Comparison of ENCODE assay signal across 23 mouse cellular contexts in genomic region chr9:31098118-31098517, GRCm38 (mm10). TPM values are rescaled to one million over a fixed set of nuclear protein-coding genes. Genes with fewer than 3 reads are reported as not detected.
DNase-seq lines count a peak whose midpoint lies in the region; ATAC-seq and TF ChIP-seq lines count a peak whose summit lies in the region.
"Had no signal": no experiment of that assay in that cellular context is flagged by ENCODE, and none has a peak within 500 bp of the region (broad histone marks: within the 10 kb centered on the region; RNA-seq: fewer than 3 reads in every experiment).

No protein-coding gene starts in this region.

- no peaks in the 10 kb centered on the region for H3K27me3 ChIP-seq in kidney, postnatal 0 days (ENCODE audit: insufficient read depth, low read length)
- H3K27me3 ChIP-seq: embryonic facial prominence, embryonic 15.5 days; hindbrain, embryonic 13.5 days; lung, embryonic 15.5 days; midbrain, embryonic 12.5 days; neural tube, embryonic 12.5 days had no signal

- no peak for ATAC-seq in kidney, postnatal 0 days (replicated peaks; ENCODE audit: low FRiP score, low read depth)

- no peak for DNase-seq in kidney, postnatal 0 days (ENCODE audit: low spot score)
- DNase-seq in kidney, postnatal 10 days = no peak
- DNase-seq in thymus, postnatal 4 days = peak; percentile 23
- no peak for DNase-seq in thymus, postnatal 14 days
- DNase-seq in ZHBTc4 (ENCODE audit: low read depth, low spot score) = peak; percentile 77
- no peak for DNase-seq in cerebellum, adult 18-20 months
- DNase-seq in adrenal gland, adult (ENCODE audit: inconsistent age in 2 of 2, low spot score in 1 of 2) = no peak
- no peak for DNase-seq in embryo, embryonic 10.5 days (ENCODE audit: low spot score)
- DNase-seq: adrenal gland, postnatal 10 days; B cell, adult 2 months; forebrain, postnatal 0 days; heart, postnatal 14 days; right cerebral cortex, postnatal 4 days; thymus, adult 2 months had no signal

- H3K9ac ChIP-seq in kidney, postnatal 0 days (ENCODE audit: low read depth, low read length) = no peak overlapping the region
- H3K9ac ChIP-seq: embryonic facial prominence, embryonic 15.5 days; forebrain, postnatal 0 days; heart, embryonic 12.5 days; hindbrain, embryonic 13.5 days; lung, embryonic 15.5 days; midbrain, embryonic 12.5 days; neural tube, embryonic 12.5 days had no signal

- no peak overlapping the region for H3K27ac ChIP-seq in kidney, postnatal 0 days
- H3K27ac ChIP-seq: embryonic facial prominence, embryonic 15.5 days; hindbrain, embryonic 13.5 days; left cerebral cortex, adult 2 months; limb, embryonic 10.5 days; lung, embryonic 15.5 days; midbrain, embryonic 12.5 days; neural tube, embryonic 12.5 days had no signal

- H3K9me3 ChIP-seq in kidney, postnatal 0 days (replicated peaks; ENCODE audit: low read length) = no peaks in the 10 kb centered on the region
- H3K9me3 ChIP-seq: embryonic facial prominence, embryonic 15.5 days; G1E; heart, embryonic 12.5 days; hindbrain, embryonic 13.5 days; limb, embryonic 10.5 days; lung, embryonic 15.5 days; midbrain, embryonic 12.5 days; neural tube, embryonic 12.5 days had no signal

- peaks cover 6% of the 10 kb centered on the region; the same call in 1 of the 2 replicates for H3K36me3 ChIP-seq in kidney, postnatal 0 days (ENCODE audit: insufficient read depth, low read length)
- H3K36me3 ChIP-seq: embryonic facial prominence, embryonic 15.5 days; G1E; heart, embryonic 12.5 days; hindbrain, embryonic 13.5 days; limb, embryonic 10.5 days; midbrain, embryonic 12.5 days; neural tube, embryonic 12.5 days had no signal

- no peak overlapping the region for H3K4me3 ChIP-seq in kidney, postnatal 0 days (replicated peaks; ENCODE audit: low read depth, low read length)
- H3K4me3 ChIP-seq: embryonic facial prominence, embryonic 15.5 days; heart, embryonic 12.5 days; hindbrain, embryonic 13.5 days; left cerebral cortex, adult 2 months; limb, embryonic 10.5 days; lung, embryonic 15.5 days; midbrain, embryonic 12.5 days; neural tube, embryonic 12.5 days had no signal

- no peaks in the 10 kb centered on the region for H3K4me1 ChIP-seq in kidney, postnatal 0 days (replicated peaks; ENCODE audit: insufficient read depth, low read length)
- H3K4me1 ChIP-seq: embryonic facial prominence, embryonic 15.5 days; hindbrain, embryonic 13.5 days; limb, embryonic 10.5 days; midbrain, embryonic 12.5 days; neural tube, embryonic 12.5 days had no signal

- no peak overlapping the region for H3K4me2 ChIP-seq in kidney, postnatal 0 days (ENCODE audit: low read length)
- H3K4me2 ChIP-seq: embryonic facial prominence, embryonic 15.5 days; heart, embryonic 12.5 days; hindbrain, embryonic 13.5 days; lung, embryonic 15.5 days; midbrain, embryonic 12.5 days; neural tube, embryonic 12.5 days had no signal

- TF ChIP-seq CTCF in kidney, postnatal 0 days (IDR thresholded peaks at IDR 0.05; ENCODE audit: low read depth) = peak; percentile 7; the same call in 1 of the 2 replicates

- 70% methylated on average over 6 of the region's 6 CpGs for WGBS in kidney, postnatal 0 days

RNA-seq across cellular contexts. Expression of gene St14, which starts 33.5 kb away (rescaled TPM):
- polyA plus RNA-seq in kidney, postnatal 0 days (2015; fragmentation: Nextera tagmentation; extraction: Ambion mirVana) = 45.9 and 50.8 TPM in 2 replicates
- polyA plus RNA-seq: G1E had no signal

Comparison
In these comparisons a context has a peak if more than half of its experiments do, and no peak if none do; other contexts are left out.
1. DNase-seq: peak in thymus, postnatal 4 days (single experiment) and ZHBTc4 (single experiment); none in kidney, postnatal 0 days (single experiment), kidney, postnatal 10 days (single experiment), thymus, postnatal 14 days (single experiment), cerebellum, adult 18-20 months (0 of 2), adrenal gland, adult (0 of 2) and embryo, embryonic 10.5 days (single experiment).